8 mouse cellular contexts compared by ENCODE assay signal in genomic region chr5:4948090-4948954, GRCm38 (mm10).
DNase-seq lines count a peak whose midpoint lies in the region; ATAC-seq and TF ChIP-seq lines count a peak whose summit lies in the region.

No protein-coding gene starts in this region.

- 49% methylated on average over 3 of the region's 3 CpGs for WGBS in heart, embryonic 12.5 days
- WGBS in hindbrain, embryonic 13.5 days = 45% methylated on average over 3 of the region's 3 CpGs
- WGBS in stomach, postnatal 0 days = 48% methylated on average over 3 of the region's 3 CpGs
- 62% methylated on average over 3 of the region's 3 CpGs for WGBS in heart, embryonic 10.5 days

- no peak for ATAC-seq in heart, embryonic 12.5 days (ENCODE audit: insufficient number of reproducible peaks, low FRiP score)
- peak; percentile 60 for ATAC-seq in hindbrain, embryonic 13.5 days (ENCODE audit: low FRiP score)
- ATAC-seq in stomach, postnatal 0 days (ENCODE audit: low FRiP score, low TSS enrichment) = no peak

- DNase-seq in heart, adult 8-10 months (ENCODE audit: low spot score) = peak; percentile 37
- DNase-seq in testis, postnatal 10 days (ENCODE audit: low spot score) = peak; percentile 4
- no peak for DNase-seq in testis, postnatal 14 days (ENCODE audit: low spot score)
- no peak for DNase-seq in stomach, postnatal 0 days (ENCODE audit: low spot score)
- DNase-seq in heart, embryonic 10.5 days (ENCODE audit: low spot score) = no peak
- no peak for DNase-seq in c-Kit-positive CD71-positive TER-119-positive erythroid progenitor cells, embryonic 14.5 days (ENCODE audit: low spot score)

- H3K4me2 ChIP-seq in heart, embryonic 12.5 days = no peak overlapping the region
- no peak overlapping the region for H3K4me2 ChIP-seq in hindbrain, embryonic 13.5 days
- no peak overlapping the region for H3K4me2 ChIP-seq in stomach, postnatal 0 days (replicated peaks; ENCODE audit: low read depth)

- no peaks in the 10 kb centered on the region for H3K27me3 ChIP-seq in heart, embryonic 12.5 days (replicated peaks)
- H3K27me3 ChIP-seq in hindbrain, embryonic 13.5 days = no peaks in the 10 kb centered on the region
- no peaks in the 10 kb centered on the region for H3K27me3 ChIP-seq in stomach, postnatal 0 days (ENCODE audit: control insufficient read depth, insufficient read depth, low read length)
- H3K27me3 ChIP-seq in heart, embryonic 10.5 days (ENCODE audit: insufficient read depth, poor library complexity, severe bottlenecking) = no peaks in the 10 kb centered on the region

- H3K4me3 ChIP-seq in heart, embryonic 12.5 days = no peak overlapping the region
- no peak overlapping the region for H3K4me3 ChIP-seq in hindbrain, embryonic 13.5 days
- no peak overlapping the region for H3K4me3 ChIP-seq in stomach, postnatal 0 days (ENCODE audit: low read depth, low read length)
- no peak overlapping the region for H3K4me3 ChIP-seq in heart, embryonic 10.5 days

- no peaks in the 10 kb centered on the region; the same call in 1 of the 2 replicates for H3K36me3 ChIP-seq in heart, embryonic 12.5 days
- no peaks in the 10 kb centered on the region for H3K36me3 ChIP-seq in hindbrain, embryonic 13.5 days
- H3K36me3 ChIP-seq in stomach, postnatal 0 days (ENCODE audit: control insufficient read depth, insufficient read depth, low read length) = no peaks in the 10 kb centered on the region
- no peaks in the 10 kb centered on the region for H3K36me3 ChIP-seq in heart, embryonic 10.5 days

- peaks cover 16% of the 10 kb centered on the region for H3K4me1 ChIP-seq in heart, embryonic 12.5 days (replicated peaks)
- H3K4me1 ChIP-seq in hindbrain, embryonic 13.5 days (replicated peaks) = no peaks in the 10 kb centered on the region
- H3K4me1 ChIP-seq in stomach, postnatal 0 days (replicated peaks; ENCODE audit: control insufficient read depth, insufficient read depth) = no peaks in the 10 kb centered on the region
- H3K4me1 ChIP-seq in heart, embryonic 10.5 days = peaks cover 15% of the 10 kb centered on the region

- no peaks in the 10 kb centered on the region for H3K9me3 ChIP-seq in heart, embryonic 12.5 days (replicated peaks)
- no peaks in the 10 kb centered on the region for H3K9me3 ChIP-seq in hindbrain, embryonic 13.5 days
- no peaks in the 10 kb centered on the region for H3K9me3 ChIP-seq in stomach, postnatal 0 days (ENCODE audit: control insufficient read depth, low read length)
- H3K9me3 ChIP-seq in heart, embryonic 10.5 days = no peaks in the 10 kb centered on the region

- H3K27ac ChIP-seq in heart, embryonic 12.5 days (ENCODE audit: poor library complexity, severe bottlenecking) = no peak overlapping the region
- H3K27ac ChIP-seq in hindbrain, embryonic 13.5 days = no peak overlapping the region
- H3K27ac ChIP-seq in stomach, postnatal 0 days (replicated peaks) = no peak overlapping the region
- no peak overlapping the region for H3K27ac ChIP-seq in heart, embryonic 10.5 days

- TF ChIP-seq EP300 in stomach, postnatal 0 days (optimal IDR thresholded peaks at IDR 0.05) = no peak

- peak; percentile 76 for TF ChIP-seq CTCF in stomach, postnatal 0 days (IDR thresholded peaks at IDR 0.05; ENCODE audit: low read depth)

- H3K9ac ChIP-seq in heart, embryonic 12.5 days = no peak overlapping the region
- no peak overlapping the region for H3K9ac ChIP-seq in hindbrain, embryonic 13.5 days
- no peak overlapping the region for H3K9ac ChIP-seq in stomach, postnatal 0 days (ENCODE audit: low read length)

Comparison
In these comparisons a context has a peak if more than half of its experiments do, and no peak if none do; other contexts are left out.
1. DNase-seq: peak in heart, adult 8-10 months (single experiment) and testis, postnatal 10 days (single experiment); none in testis, postnatal 14 days (single experiment), stomach, postnatal 0 days (single experiment), heart, embryonic 10.5 days (single experiment) and c-Kit-positive CD71-positive TER-119-positive erythroid progenitor cells, embryonic 14.5 days (single experiment).